Mouse (Mus musculus): ENCODE results near the gene Ass1.
A peak's percentile ranks its signal among the peaks of the same experiment; 100 is the strongest.

The Ass1 gene

DNA sequence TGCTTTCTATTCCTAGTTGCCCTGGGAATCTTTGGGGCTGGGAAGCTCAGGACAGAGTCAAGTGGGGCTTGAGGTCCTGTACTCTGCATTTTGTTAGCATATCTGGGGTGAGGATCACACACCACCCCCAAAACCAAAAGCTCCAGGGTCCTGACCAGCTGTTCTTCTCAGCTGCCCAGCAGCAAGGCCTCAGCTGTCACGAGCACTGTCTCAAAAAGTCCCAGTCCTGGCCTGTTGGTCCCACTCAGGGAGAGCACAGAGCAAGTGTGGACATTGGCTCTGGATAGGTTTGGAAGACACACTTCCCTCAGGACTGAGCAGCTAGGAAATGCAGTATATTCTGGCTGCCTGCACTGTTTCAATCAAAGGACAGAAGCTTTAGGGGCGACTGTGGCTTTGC is 20.5 kb downstream of the Ass1 start:
- no peak for DNase-seq (ENCODE audit: low read depth)

DNA sequence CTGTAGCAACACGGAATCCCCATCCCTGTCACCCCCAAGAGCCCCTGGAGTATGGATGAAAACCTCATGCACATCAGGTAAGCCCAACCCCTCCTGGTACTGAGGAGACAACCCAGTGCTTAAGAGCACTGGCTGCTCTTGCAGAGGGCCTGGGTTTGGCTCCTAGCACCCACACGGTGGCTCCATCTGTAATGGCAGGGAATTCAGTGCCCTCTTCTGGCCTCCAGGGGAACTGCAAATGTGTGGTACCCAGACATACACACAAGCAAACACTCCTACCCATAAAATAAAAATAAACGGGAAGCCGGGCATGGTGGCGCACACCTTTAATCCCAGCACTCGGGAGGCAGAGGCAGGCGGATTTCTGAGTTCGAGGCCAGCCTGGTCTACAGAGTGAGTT is 22.3 kb downstream of the Ass1 start:
- DNase-seq (ENCODE audit: low read depth) = no peak

DNA sequence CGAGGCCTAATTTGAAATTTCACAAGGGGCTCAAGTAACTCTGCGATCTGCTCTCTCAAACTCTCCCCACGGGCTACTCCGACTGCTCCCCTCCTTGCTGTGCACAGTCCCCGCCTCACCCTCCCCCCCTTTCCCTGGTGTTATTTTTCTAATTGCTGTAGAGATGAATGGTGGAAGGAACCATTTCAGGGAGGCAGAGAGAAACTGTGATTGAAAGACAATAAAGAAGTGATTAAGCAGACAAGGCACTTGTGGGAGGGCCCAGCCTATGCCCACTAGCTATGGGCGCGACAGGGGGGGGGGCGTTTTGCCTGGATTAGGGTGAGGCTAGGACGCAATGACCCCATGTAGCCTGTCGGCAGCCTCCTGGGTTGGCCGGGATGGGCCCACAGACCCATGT is 23.2 kb downstream of the Ass1 start:
- no peak for DNase-seq (ENCODE audit: low read depth)

DNA sequence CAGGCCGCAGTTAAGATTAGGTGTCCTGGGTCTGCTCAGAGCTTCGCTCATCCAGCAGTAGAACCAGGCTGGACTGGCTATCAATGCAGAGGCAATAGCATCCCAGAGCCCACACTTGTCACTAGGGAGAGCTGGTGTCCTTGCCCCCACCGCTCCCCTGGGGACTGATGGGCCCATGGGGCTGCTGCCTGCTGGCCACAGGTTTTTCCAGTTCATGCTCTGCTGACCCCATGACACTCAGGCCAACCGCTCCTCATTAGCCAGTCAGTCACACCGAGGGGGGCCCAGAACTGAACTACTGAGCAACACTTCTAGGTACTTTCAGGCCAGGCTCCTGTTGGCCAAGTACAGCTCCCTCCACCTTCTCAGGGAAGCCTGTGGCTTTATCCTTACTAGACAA is 24.3 kb downstream of the Ass1 start:
- no peak for DNase-seq (ENCODE audit: low read depth)

DNA sequence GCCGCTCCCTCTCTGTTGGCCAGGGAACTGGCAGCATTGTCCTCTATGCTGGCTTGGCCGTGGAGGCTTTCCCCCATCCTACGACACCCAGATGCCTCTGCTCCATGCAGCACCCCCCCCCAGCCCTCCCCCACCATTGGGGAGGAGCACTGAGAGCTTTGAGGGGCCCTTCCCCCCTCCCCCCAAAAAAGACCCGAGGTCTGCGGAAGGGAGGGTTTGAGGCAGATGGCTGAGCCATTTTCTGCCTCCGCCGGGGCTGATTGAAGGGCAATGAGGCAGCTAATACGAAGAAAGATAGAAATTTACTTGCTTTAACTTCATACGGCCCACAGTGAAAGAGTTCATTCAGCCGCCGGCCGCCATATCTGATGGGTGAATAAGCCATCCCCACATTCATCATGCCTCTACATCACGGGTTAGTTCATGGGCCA is 25.1 kb downstream of the Ass1 start:
- no peak for DNase-seq (ENCODE audit: low read depth)

DNA sequence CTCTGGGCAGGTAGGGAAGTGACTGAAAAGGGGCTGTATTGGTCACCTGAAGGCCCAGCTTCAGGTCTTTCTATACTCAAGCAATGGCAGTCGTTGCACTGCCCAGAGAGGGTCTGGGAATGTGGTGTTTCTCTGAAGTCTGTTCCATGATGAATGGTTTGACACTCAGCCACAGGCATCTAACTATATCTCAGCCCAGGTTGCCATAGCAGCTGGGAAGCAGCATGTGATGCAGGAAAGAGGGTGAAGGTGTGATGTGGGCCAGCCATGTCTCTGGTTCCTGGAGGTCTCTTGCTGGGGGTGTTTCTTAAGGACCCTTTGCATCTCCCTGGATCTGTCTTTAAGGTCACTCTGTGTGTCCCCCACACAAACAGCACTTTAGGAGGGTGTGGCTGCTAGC is 26.1 kb downstream of the Ass1 start:
- no peak for DNase-seq (ENCODE audit: low read depth)

DNA sequence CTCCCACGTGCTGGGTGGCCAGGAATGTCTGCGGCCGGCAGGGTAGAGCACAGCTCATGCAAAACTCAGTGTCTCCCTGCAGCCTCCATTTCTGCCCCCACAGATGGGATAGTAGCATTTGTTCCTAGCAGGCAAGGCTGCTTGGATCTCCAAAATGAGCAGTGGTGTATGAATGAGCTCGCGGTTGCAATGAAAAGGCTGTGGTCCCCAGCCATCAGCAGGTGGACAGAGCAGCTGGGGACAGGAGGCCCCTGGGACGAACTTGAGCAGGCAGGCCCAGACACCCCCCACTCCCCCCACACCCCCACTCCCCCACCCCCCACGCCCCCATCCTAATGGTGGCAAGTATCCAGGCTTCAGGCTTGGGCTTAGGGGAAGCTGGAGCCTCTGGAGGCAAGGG is 27.1 kb downstream of the Ass1 start:
- no peak for DNase-seq (ENCODE audit: low read depth)

DNA sequence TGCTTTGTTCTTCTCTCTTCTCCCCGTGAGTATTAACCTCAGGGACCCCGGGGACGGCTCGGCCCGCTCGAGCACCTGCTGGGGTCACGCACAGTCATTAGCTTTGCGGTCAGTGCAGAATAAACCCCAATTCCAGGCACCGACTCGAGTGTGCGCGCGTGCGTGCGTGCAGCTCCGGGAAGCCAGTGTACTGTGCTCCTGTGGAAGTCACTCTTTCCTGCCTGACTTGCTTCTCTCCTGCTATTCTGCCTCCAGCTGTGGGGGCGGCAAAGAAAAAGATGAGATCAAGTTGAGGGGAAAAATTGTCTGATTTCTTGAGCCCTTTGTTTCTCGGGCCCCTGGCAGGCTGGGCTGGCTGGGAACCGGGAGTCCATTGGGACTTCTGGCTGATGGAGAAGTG is 27.6 kb downstream of the Ass1 start:
- DNase-seq (ENCODE audit: low read depth) = no peak

DNA sequence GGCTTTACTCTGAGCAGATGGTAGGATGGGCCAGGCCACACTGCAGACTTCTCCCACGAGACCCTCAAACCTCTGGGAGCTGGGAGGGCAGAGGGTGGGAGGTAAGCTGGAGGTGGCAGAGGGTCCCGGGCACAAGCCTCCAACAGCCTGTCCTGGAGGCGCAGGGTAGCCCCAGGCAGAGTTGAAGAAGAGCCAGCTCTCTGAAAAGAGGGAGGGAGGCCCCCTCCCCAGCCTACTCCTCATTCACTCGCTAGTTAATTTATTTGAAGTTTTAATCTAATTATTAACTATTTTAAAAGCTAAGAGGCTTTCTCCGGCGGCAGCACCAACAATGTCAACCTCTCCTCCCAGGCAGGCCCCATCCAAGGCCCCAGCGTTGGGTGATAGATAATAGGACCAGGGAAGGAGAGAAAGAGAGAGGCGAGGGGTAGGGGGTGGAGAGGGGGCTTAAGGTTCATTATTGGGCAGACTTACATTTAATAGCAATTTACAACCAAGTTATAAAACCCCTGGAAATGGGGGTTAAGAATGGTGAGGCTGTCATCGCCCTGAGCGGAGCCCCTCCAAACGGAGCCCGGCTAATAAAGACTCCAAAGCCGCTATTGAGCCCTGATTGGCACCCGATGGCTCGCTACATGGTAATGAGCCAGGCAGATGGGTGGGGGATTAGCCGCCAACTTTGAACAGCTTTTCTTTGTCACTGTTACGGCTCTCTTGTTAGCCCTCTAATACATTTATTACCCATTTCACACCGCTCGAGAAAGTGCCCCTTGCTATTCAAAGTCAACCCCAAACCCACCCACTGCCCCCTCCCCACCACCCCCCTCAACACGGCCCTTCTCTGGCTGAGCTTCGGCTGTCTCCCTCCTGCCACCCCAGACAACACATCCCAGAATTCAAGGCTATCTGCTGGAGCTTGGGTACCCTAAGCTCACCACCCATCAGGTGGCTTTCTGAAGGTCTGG is 29.6 kb downstream of the Ass1 start:
- no peak for DNase-seq (ENCODE audit: low read depth)

DNA sequence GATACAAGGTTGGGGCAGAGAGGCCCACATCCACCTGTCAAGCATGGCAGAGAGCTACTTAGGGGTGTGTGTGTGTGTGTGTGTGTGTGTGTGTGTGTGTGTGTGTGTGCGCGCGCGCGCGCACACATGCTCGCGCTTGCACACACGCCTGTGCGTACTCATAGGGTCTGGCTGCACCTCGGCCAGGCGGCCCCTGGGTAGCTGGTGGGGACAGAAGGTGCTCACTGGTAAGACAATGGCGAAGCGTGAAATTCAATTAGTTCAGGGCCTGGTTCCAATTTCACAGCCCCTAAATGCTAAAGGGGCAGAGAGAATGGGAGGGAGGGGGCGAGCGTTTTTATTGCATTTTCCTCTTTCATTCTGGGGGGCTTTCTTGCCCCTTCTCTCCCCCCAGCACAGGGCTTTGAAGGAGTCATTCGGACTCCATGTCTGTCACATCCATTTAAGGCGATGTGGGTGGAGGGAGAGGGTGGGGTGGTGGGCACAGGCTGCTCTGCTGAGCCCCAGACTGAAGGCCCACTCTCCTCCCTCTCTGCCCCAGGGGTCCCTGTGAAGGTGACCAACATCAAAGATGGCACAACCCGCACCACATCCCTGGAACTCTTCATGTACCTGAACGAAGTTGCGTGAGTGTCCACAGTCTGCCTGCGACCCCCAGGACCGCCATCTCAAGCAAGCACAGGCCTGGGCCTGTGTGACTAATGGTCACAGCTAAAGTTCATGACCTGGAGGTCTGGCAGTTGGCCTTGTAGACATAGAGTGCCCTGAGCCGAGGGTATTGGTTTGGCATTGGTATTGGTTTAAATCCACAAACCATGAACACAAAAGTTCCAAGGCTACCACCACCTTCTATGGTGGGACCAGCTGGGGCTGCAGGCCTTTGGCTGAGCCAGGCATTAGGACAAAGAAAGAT is 30.5 kb downstream of the Ass1 start:
- DNase-seq (ENCODE audit: low read depth) = no peak

DNA sequence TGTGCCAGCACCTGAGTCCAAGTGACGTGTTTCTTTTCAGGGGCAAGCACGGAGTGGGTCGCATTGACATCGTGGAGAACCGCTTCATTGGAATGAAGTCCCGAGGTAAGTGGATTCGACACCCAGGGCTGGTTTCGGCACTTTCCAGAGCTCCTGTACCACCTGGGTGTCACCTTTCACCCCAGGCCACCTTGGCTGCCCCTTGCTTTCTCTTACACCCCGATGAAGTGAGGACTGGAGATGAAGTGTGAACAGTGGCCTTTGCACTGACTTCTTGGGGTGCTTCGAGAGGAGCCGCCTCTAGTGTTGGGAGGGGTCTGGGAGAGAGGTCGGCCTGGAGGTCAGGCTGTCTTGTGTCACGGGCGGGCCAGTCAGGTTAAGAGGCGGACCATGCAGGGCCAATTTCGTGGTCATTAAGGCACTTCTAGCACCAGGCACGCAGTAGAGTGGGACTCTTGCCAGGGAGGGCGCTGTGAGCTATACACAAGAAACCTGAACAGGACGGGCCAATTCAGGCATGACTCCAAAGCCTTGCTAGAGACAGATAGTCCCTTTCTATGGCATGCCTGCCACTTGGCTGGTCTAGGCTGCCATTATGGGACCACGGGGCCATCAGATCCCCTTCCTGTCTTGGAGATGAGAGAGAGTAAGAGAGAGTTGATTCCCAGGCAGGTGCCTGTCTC is 31.6 kb downstream of the Ass1 start:
- no peak for DNase-seq (ENCODE audit: low read depth)

DNA sequence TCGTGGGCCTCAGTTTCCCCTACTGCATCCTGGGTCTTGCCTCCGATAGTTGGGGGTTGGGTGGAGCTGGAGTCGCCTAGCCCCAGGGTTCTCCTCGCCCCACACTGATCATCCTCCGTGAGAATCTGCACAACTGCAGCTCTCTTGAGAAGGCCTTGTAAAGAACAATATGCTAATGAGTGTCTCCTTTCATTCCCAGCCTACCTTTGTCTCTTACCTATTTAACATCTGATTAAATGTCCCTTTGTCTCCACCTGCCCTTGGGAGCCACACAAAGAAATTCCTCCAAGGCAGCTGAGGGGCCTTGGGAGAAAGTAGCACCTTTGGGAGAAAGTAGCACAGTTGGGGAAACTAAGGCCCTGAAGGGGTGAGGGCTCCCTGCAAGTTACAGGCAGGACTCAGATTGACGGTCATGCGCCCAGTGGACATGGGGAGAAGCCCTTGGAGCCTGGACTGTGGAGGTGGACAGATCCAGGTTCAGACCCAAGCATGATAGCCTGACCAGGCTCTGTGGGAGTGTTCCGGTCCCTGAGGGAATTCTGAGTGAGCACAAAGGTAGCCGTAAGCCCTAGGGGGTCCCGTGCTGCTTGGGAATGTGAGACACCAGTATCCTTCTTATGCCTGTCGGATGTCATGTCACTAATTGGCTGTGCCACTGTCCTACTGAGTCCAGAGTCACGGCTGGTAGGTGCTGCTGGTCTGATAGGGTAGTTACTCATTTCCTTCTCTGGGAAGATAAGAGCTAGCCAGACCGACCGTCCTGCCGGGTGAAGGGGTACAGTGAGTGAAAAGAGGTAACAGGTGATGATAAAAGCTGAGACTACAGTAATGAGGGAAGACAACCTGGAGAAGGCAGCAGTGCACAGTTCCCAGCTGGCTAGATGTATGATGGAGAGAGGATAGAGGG is 32.9 kb downstream of the Ass1 start:
- DNase-seq (ENCODE audit: low read depth) = no peak

DNA sequence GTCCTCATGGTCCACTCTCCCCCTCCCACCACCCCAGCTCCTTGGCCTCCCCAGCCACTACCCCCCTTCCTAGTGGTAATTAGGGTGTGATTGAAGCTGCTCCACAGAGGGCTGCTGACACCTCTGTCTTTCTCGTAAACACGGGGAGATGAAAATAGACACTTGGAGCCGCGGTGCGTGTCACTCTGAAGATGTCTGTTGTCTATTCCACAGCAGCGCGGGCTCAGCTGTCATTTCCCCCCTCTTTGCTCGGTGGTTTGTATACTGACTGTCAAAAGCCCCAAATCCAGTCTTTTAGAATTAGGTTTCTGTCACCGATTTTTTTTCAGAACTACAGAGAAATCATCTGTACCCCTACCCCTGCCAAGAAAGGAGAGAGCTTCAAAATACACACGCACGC is 35.5 kb downstream of the Ass1 start:
- DNase-seq (ENCODE audit: low read depth) = no peak

DNA sequence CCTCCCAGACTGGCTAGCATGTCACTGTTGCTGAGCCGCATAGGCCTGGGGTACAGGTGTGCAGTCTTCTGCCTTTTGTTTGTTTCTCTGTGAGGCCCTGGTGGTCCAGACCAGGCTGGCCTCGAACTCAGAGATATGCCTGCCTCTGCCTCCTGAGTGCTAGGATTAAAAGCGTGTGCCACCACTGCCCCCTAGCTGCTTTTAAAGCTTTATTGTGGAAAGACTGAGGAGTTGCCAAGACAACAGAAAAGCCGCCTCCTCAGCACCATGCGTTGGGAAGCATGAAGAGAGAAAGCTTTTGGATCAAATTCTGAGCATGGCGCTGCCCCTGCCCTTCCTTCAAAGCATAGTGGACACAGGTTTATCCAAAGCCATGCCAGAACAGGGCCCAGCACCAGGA is 38.8 kb downstream of the Ass1 start:
- DNase-seq (ENCODE audit: low read depth) = no peak

DNA sequence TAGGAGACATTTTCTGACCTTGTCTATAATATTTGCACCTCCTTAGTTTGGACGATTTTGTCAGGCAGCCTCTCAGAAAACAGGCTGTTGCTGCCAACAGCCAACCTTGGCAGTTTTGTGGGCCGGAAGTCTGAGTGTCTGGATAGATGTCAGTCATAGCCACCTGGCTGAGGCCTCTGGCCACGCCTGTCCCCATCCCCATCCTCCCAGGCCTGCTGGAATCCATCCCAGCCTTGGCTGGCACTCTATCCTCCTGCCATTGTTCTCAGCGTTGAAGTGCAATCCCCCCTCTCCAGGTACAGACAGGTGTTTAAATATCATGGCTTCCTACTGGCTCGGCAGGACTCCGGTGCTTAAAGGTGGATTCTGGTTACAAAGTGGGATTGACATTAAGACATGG is 41.3 kb downstream of the Ass1 start:
- DNase-seq (ENCODE audit: low read depth) = no peak

DNA sequence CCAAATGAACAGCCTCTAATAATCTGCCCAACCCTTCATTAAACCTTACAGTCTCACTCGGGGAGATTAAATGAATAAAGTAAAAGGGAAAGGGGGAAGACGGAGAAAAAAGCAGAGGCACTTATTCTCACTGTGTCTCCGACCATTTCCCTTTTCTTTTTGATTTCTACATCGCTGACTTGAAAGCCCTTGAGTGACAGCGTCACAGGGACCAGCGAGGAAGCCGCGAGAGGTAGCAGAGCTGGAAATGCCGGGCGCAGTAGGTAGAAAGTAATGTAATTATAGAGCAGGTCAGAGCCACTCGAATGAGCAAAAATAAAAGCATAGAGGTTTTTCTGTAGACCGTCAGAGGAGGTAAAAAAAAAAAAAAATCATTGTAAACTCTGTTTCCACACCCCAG is 46.5 kb downstream of the Ass1 start:
- no peak for DNase-seq (ENCODE audit: low read depth)

DNA sequence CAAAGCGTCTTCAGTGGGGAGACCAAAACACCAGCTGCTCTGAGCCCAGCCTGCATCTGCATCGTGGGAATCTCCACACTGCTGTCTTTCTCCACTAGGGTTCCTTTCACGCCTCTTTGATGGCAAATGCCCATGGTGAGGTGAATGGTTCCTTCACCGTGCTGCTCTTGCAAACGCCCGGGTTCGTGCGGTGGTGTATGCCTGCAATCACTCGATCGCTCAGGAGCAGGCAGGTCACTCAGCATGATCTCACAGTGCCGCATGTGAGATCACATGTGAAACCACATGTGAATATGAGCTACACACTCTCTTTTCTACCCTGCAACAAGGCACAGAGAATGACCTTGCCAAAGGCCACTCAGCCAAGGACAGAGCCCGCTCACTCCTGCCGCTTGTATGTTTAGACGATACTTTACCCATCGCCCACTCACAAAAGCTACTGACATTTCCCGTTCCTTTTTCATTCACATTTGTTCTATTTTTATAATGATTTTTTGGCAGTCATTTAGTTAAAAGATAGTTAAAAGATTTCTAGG is 51.9 kb downstream of the Ass1 start:
- no peak for DNase-seq (ENCODE audit: low read depth)

DNA sequence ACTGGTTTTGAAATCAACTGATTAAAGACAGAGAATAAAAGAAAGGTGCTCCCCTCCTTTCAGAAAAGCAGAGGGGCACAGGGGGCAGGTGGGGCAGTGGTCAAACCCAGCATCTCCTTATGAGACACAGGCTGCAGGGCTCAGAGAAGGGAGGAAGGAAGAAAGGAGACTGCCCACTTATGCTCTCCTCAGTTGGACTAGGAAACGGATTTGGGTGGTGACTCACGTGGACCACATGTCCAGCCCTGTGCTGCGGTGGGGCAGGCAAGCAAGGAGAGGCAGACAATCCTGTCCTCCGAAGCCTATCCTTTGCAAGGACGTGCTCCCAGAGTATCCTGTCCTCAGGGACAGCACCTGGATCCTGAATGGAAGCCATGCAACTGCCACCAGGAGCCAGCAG is 54.6 kb downstream of the Ass1 start:
- DNase-seq (ENCODE audit: low read depth) = no peak

DNA sequence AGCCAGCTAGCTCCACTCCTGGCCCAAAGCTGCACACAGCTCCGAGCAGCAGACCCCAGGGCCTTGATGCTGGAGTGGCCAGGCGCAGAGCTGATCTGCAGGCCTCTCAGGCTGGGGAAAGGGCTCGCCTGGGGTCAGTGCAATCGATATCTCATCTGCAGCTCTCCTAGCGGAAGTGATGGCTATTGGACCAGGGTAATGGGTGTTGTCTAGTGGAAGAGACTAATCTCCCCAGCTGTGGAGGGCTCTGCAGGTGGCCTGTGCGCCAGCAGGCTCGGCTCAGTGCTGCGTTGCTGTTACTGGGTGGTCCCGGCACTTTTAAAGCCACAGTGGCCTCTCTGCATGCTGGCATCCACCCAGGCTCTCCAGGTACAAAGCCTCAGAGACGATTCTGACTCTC is 55.8 kb downstream of the Ass1 start:
- DNase-seq (ENCODE audit: low read depth) = no peak

DNA sequence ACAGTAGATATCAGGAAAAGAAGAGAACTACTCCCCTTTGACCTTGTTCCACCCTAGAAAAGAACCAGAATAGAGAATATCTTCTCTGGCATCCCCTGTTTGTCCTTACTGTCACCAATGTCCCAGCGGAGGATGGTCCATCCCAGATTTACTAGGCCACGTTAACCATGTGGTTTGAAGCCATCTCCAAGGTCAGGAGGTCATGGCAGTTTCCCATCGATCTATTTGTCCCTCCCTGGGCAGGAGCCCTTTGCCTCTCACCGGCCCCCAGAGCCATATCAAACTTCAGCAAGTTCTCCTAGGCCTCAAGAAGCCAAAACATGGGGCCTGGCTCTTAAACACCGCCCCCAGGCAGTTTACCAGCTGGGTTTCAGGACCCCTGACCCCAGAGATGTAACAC is 60.2 kb downstream of the Ass1 start:
- DNase-seq (ENCODE audit: low read depth) = no peak

DNA sequence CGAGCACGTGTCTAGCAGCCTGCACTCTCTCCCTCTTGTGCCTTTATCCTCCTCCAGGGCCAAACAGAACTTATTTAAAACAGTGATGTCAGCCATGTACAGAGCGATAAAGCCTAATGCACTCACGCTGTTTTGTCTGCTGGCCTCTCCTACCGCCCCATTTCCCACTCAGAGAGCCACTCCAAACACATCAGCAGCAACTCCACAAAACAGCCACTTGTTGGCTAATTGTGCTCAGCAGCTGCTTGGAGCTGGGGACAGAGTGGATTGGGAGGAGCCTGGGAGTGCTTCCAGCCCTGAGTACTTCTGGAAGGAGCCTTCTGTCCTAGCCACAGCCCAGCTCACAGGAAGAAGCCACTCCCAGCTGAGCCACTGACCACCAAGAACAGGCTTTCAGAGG is 67.0 kb downstream of the Ass1 start:
- DNase-seq (ENCODE audit: low read depth) = peak; percentile 29

Data from fibroblast of lung, adult 2 months (primary cell).